Mouse (Mus musculus) MEL (cell line): ENCODE results near the gene Manba. TPM values are rescaled to one million over a fixed set of nuclear protein-coding genes. Genes with fewer than 3 reads are reported as not detected.

Experiments used
- DNase-seq: peaks from one replicate; pipeline ENCODE4 v3.0.0; 2011; ENCODE audit warnings: low read depth, low spot score
- H3K27ac ChIP-seq: 2 replicates; pipeline ENCODE4 v1.5.1; 2012; ENCODE audit warnings: low read depth, mild to moderate bottlenecking, control low read depth, low read length, moderate library complexity; ENCODE audit not compliant: control insufficient read depth
- H3K27me3 ChIP-seq, 2 experiments: fragments of 150-350 bp in 1 of 2; sonication (generic) in 1 of 2; 2 replicates each; pipeline ENCODE4 v1.6.1; 2012; ENCODE audit warnings: low read length in 2 of 2, mild to moderate bottlenecking in 2 of 2, improper control_type of control experiment in 1 of 2, moderate library complexity in 1 of 2; ENCODE audit not compliant: insufficient read depth in 2 of 2, control insufficient read depth in 1 of 2
- H3K36me3 ChIP-seq, 2 experiments: 2 replicates each; pipeline ENCODE4 v1.6.1; 2012 to 2014; ENCODE audit warnings: low read length in 2 of 2, improper control_type of control experiment in 1 of 2, inconsistent platforms in 1 of 2, mild to moderate bottlenecking in 1 of 2; ENCODE audit not compliant: insufficient read depth in 2 of 2, control insufficient read depth in 1 of 2
- H3K4me1 ChIP-seq, 2 experiments: fragments of 150-350 bp in 1 of 2; sonication (generic) in 1 of 2; 2 replicates each; pipeline ENCODE4 v1.6.1; 2012; ENCODE audit warnings: low read length in 2 of 2, improper control_type of control experiment in 1 of 2, mild to moderate bottlenecking in 1 of 2; ENCODE audit not compliant: insufficient read depth in 2 of 2, control insufficient read depth in 1 of 2
- H3K4me3 ChIP-seq, 2 experiments: fragments of 150-350 bp in 1 of 2; sonication (generic) in 1 of 2; 2 replicates each; pipeline ENCODE4 v1.5.1; 2012; ENCODE audit warnings: low read depth in 2 of 2, low read length in 2 of 2, mild to moderate bottlenecking in 2 of 2, moderate library complexity in 2 of 2, control low read depth in 1 of 2, improper control_type of control experiment in 1 of 2; ENCODE audit not compliant: control insufficient read depth in 1 of 2, insufficient read depth in 1 of 2
- H3K79me2 ChIP-seq: 2 replicates; pipeline ENCODE4 v1.6.1; 2012; ENCODE audit warnings: mild to moderate bottlenecking, low read length, moderate library complexity; ENCODE audit not compliant: control insufficient read depth, poor library complexity, insufficient read depth
- H3K9ac ChIP-seq: 2 replicates; pipeline ENCODE4 v1.6.1; 2012; ENCODE audit warnings: low read depth, mild to moderate bottlenecking, control low read depth, low read length, moderate library complexity; ENCODE audit not compliant: control insufficient read depth, poor library complexity, severe bottlenecking
- H3K9me3 ChIP-seq: fragments of 150-350 bp; sonication (generic); replicated peaks from 2 replicates; pipeline ENCODE4 v1.6.1; 2012; ENCODE audit warnings: mild to moderate bottlenecking, low read length, improper control_type of control experiment, moderate library complexity; ENCODE audit not compliant: insufficient read depth
- CHD1 ChIP-seq: IDR thresholded peaks from 2 replicates; pipeline ENCODE4 v1.6.1; 2012; ENCODE audit warnings: low read depth, mild to moderate bottlenecking, inconsistent platforms, low read length, improper control_type of control experiment
- CTCF ChIP-seq, 3 experiments: IDR thresholded peaks in 2 of 3; conservative IDR thresholded peaks in 1 of 3; 2 replicates each; pipeline ENCODE4 v1.5.1; 2011 to 2012; ENCODE audit warnings: low read length in 3 of 3, low read depth in 2 of 3, mild to moderate bottlenecking in 2 of 3, improper control_type of control experiment in 1 of 3, inconsistent platforms in 1 of 3, mixed read lengths in 1 of 3, moderate library complexity in 1 of 3; ENCODE audit not compliant: control insufficient read depth in 1 of 3, insufficient read depth in 1 of 3, poor library complexity in 1 of 3, severe bottlenecking in 1 of 3
- EP300 ChIP-seq, 2 experiments: IDR thresholded peaks; 2 replicates each; pipeline ENCODE4 v1.6.1; 2011; ENCODE audit warnings: improper control_type of control experiment in 2 of 2, low read length in 2 of 2, low read depth in 1 of 2, mild to moderate bottlenecking in 1 of 2
- GATA1 ChIP-seq: IDR thresholded peaks from 2 replicates; pipeline ENCODE4 v1.6.1; 2011; ENCODE audit warnings: low read depth, low read length, improper control_type of control experiment
- HCFC1 ChIP-seq: IDR thresholded peaks from 2 replicates; pipeline ENCODE4 v1.6.1; 2012; ENCODE audit warnings: low read depth, mild to moderate bottlenecking, inconsistent platforms, low read length, improper control_type of control experiment, moderate library complexity
- MAFK ChIP-seq: IDR thresholded peaks from 2 replicates; pipeline ENCODE4 v1.6.1; 2011; ENCODE audit warnings: low read depth, mild to moderate bottlenecking, low read length, improper control_type of control experiment, borderline replicate concordance
- MAX ChIP-seq: IDR thresholded peaks from 2 replicates; pipeline ENCODE4 v1.6.1; 2011; ENCODE audit warnings: low read length, improper control_type of control experiment
- MEF2A ChIP-seq: IDR thresholded peaks from 2 replicates; pipeline ENCODE4 v1.6.1; 2014; ENCODE audit warnings: low read depth, mild to moderate bottlenecking, inconsistent platforms, low read length, improper control_type of control experiment; ENCODE audit not compliant: poor library complexity, insufficient replicate concordance, severe bottlenecking; ENCODE audit errors: extremely low read depth
- MXI1 ChIP-seq: IDR thresholded peaks from 2 replicates; pipeline ENCODE4 v1.6.1; 2011; ENCODE audit warnings: mild to moderate bottlenecking, low read depth, low read length, improper control_type of control experiment
- MYC ChIP-seq: IDR thresholded peaks from 2 replicates; pipeline ENCODE4 v1.6.1; 2011; ENCODE audit warnings: low read depth, mild to moderate bottlenecking, low read length, improper control_type of control experiment, moderate library complexity
- NRF1 ChIP-seq: IDR thresholded peaks from 2 replicates; pipeline ENCODE4 v1.6.1; 2014; ENCODE audit warnings: low read depth, mild to moderate bottlenecking, inconsistent platforms, low read length, improper control_type of control experiment, moderate library complexity; ENCODE audit not compliant: poor library complexity, insufficient read depth, severe bottlenecking
- POLR2A ChIP-seq, 2 experiments: IDR thresholded peaks; 2 replicates each; pipeline ENCODE4 v1.6.1; 2011 to 2012; ENCODE audit warnings: low read length in 2 of 2, mild to moderate bottlenecking in 2 of 2, control low read depth in 1 of 2, improper control_type of control experiment in 1 of 2, low read depth in 1 of 2, moderate library complexity in 1 of 2; ENCODE audit not compliant: control insufficient read depth in 1 of 2, insufficient read depth in 1 of 2, poor library complexity in 1 of 2
- RAD21 ChIP-seq: IDR thresholded peaks from 2 replicates; pipeline ENCODE4 v1.6.1; 2011; ENCODE audit warnings: mild to moderate bottlenecking, low read depth, low read length, improper control_type of control experiment
- SMC3 ChIP-seq: IDR thresholded peaks from 2 replicates; pipeline ENCODE4 v1.6.1; 2011; ENCODE audit warnings: low read depth, low read length, improper control_type of control experiment
- ZKSCAN1 ChIP-seq: IDR thresholded peaks from 2 replicates; pipeline ENCODE4 v1.6.1; 2012; ENCODE audit warnings: low read depth, mild to moderate bottlenecking, inconsistent platforms, low read length, improper control_type of control experiment, moderate library complexity
- polyA plus RNA-seq, 2 experiments: library from polyadenylated mRNA; stranded (reverse) in 1 of 2; unstranded in 1 of 2; fragments of >175 nt in 1 of 2; fragments of >200 nt in 1 of 2; gene quantifications; 2 replicates each; pipeline versions ENCODE4 v1.2.1 to v1.2.4; 2012; ENCODE audit warnings: low replicate concordance in 2 of 2, low read depth in 1 of 2; ENCODE audit not compliant: insufficient read length in 2 of 2, insufficient read depth in 1 of 2, missing spikeins in 1 of 2
- total RNA-seq: library from RNA; depleted of rRNA; stranded (reverse); fragments of 300-350 nt; gene quantifications from 2 replicates; pipeline ENCODE4 v1.2.3, GENCODE M21; 2012

Gene Manba
- total and polyA plus RNA-seq, 3 experiments: 8.1 to 10.6 TPM; not detected in 1

DNA sequence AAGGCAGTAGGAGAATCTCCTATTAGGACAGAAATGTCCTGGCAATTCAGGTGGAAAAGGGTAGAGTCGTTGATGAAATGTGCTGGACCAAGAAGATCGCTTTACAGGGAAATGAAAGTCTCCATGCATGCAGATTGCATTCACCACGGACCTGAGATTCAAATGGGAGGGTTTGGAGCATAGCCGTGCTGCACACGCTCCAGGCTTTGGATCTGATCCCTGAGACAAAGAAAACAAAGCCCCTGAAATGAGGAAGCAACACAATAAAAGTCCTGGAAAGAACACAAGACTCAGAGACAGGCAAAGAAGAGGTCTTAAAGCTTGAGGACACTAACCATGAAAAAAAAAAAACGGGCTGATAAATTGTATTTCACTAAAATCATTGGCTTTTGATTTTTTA lies 69.8 kb downstream of the Manba start:
- no peak overlapping the region for H3K4me3 ChIP-seq
- no peak for DNase-seq
- no peak overlapping the region for H3K27ac ChIP-seq
- no peaks in the 10 kb centered on the region for H3K27me3 ChIP-seq
- no peaks in the 10 kb centered on the region for H3K4me1 ChIP-seq
- H3K79me2 ChIP-seq: no peaks in the 10 kb centered on the region
- H3K9me3 ChIP-seq: no peaks in the 10 kb centered on the region
- peaks cover 0 to 9% of the 10 kb centered on the region in 2 experiments; a peak in 2 of 4 replicates for H3K36me3 ChIP-seq
- no peak overlapping the region for H3K9ac ChIP-seq
- no peak for TF ChIP-seq CHD1
- no peak for TF ChIP-seq HCFC1
- TF ChIP-seq MYC: no peak
- no peak for TF ChIP-seq POLR2A (IDR thresholded peaks at IDR 0.05; ENCODE audit: control insufficient read depth in 1 of 2, insufficient read depth in 1 of 2, low read depth in 1 of 2, low read length in 2 of 2, poor library complexity in 1 of 2)
- no peak for TF ChIP-seq MAFK
- no peak for TF ChIP-seq ZKSCAN1
- TF ChIP-seq MEF2A: no peak
- TF ChIP-seq MAX: no peak
- TF ChIP-seq NRF1: no peak
- no peak for TF ChIP-seq GATA1

DNA sequence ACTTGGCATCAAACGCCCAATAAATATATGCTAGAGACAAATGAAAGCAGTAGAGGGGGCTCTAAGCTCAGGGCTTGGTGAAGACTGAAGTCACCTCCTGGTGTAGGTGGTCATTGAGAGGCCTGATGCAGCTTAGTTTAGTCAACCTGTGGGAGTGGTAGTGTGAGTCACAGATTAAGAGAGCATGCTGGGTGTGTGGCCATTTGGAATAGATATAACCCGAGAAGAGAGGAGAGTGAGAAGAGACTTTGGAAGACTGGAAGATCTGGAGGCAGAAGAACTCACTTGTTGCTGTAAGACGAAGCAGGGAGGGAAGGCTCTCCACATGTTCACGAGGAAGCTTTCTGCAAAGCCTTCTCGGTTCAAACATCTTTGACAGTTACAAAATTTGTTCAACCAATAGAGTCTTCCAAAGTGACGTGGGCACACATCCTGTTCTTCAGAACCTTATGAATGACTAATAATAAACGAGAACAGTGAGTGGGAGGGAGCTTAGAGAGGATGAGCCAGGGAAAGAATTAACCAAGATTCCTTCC lies 70.7 kb downstream of the Manba start:
- H3K36me3 ChIP-seq: peaks cover 0 to 7% of the 10 kb centered on the region in 2 experiments; a peak in 2 of 4 replicates
- H3K9me3 ChIP-seq: no peaks in the 10 kb centered on the region
- no peak overlapping the region for H3K27ac ChIP-seq
- no peaks in the 10 kb centered on the region for H3K79me2 ChIP-seq
- H3K9ac ChIP-seq: no peak overlapping the region
- TF ChIP-seq MXI1: no peak
- peak; percentile 29 for TF ChIP-seq RAD21
- peak in 1 of 3 experiments; percentile 15; a peak in 1 of 6 replicates for TF ChIP-seq CTCF (IDR thresholded peaks at IDR 0.05 in 2 of 3, conservative IDR thresholded peaks at IDR 0.05 in 1 of 3; ENCODE audit: control insufficient read depth in 1 of 3, insufficient read depth in 1 of 3, low read depth in 2 of 3, low read length in 3 of 3, poor library complexity in 1 of 3, severe bottlenecking in 1 of 3)
- no peak for TF ChIP-seq EP300 (IDR thresholded peaks at IDR 0.05; ENCODE audit: low read depth in 1 of 2, low read length in 2 of 2)
- TF ChIP-seq SMC3: 0 out of 2 replicates have a peak, but pooled peaks have one; percentile 22
- no peak for DNase-seq
- H3K4me1 ChIP-seq: no peaks in the 10 kb centered on the region
- H3K27me3 ChIP-seq: no peaks in the 10 kb centered on the region
- no peak overlapping the region for H3K4me3 ChIP-seq
